Mouse (Mus musculus) megakaryocyte progenitor cell, adult 5-6 weeks (primary cell): ENCODE measurements around the gene Mapk8ip1. TPM values are rescaled to one million over a fixed set of nuclear protein-coding genes. Genes with fewer than 3 reads are reported as not detected.

Source experiments
- ATAC-seq: replicated peaks from 2 replicates; pipeline ENCODE4 v1.8.0; 2016; ENCODE audit warnings: mild to moderate bottlenecking, moderate TSS enrichment, inconsistent platforms; ENCODE audit not compliant: poor library complexity
- total RNA-seq, 2 experiments: library from RNA; stranded (forward) in 1 of 2; stranded (reverse) in 1 of 2; fragments of 157-497, 149-512 nt in 1 of 2; fragments of 200-1000 nt in 1 of 2; gene quantifications; 2 replicates each; pipeline versions ENCODE4 v1.2.3 to v1.2.4; 2015 to 2017

Gene Mapk8ip1
- total RNA-seq, 2 experiments from 2014 or later: not detected

GRCm38 (mm10) chr2:92349589-92350425 lies 51.3 kb downstream of the Mapk8ip1 start:
- no peak for ATAC-seq

GRCm38 (mm10) chr2:92347191-92347590 lies 53.9 kb downstream of the Mapk8ip1 start:
- ATAC-seq: no peak

GRCm38 (mm10) chr2:92342418-92342817 lies 58.6 kb downstream of the Mapk8ip1 start:
- ATAC-seq: no peak

Other genes with a start within 250 kb of the Mapk8ip1 start
- gene Pex16, start 26.6 kb downstream of the Mapk8ip1 start, total RNA-seq (2015): 10.3 and 22.1 TPM in 2 replicates
- gene Pex16, start 26.6 kb downstream of the Mapk8ip1 start, total RNA-seq (2017): 11.3 and 16.7 TPM in 2 replicates
- 0.32 and 0.69 TPM in 2 replicates for gene Large2, start 26.4 kb downstream of the Mapk8ip1 start, total RNA-seq (2015)
- gene Large2, start 26.4 kb downstream of the Mapk8ip1 start, total RNA-seq (2017): 0.47 TPM in 1 of 2 replicates, not detected in the other
- 1.6 and 2.1 TPM in 2 replicates for gene 1700029I15Rik, start 18.7 kb downstream of the Mapk8ip1 start, total RNA-seq (2015)
- 1.3 and 2.5 TPM in 2 replicates for gene 1700029I15Rik, start 18.7 kb downstream of the Mapk8ip1 start, total RNA-seq (2017)
- 9.0 and 10.1 TPM in 2 replicates for gene Cry2, start 32.8 kb upstream of the Mapk8ip1 start, total RNA-seq (2015)
- gene Cry2, start 32.8 kb upstream of the Mapk8ip1 start, total RNA-seq (2017): 7.4 and 10.9 TPM in 2 replicates
- gene Slc35c1, start 59.3 kb upstream of the Mapk8ip1 start, total RNA-seq (2015): 62.3 and 76.4 TPM in 2 replicates
- gene Slc35c1, start 59.3 kb upstream of the Mapk8ip1 start, total RNA-seq (2017): 16.5 and 19.3 TPM in 2 replicates
- gene Chst1, start 198.4 kb upstream of the Mapk8ip1 start, total RNA-seq (2015): 0.12 and 0.22 TPM in 2 replicates
- gene Chst1, start 198.4 kb upstream of the Mapk8ip1 start, total RNA-seq (2017): 0.14 TPM in 1 of 2 replicates, not detected in the other